Mouse (Mus musculus): ENCODE results near the gene Ppp1r9b. TPM values are rescaled to one million over a fixed set of nuclear protein-coding genes. Genes with fewer than 3 reads are reported as not detected.

The Ppp1r9b gene
- total and polyA plus RNA-seq, 2 experiments, result 2.6 to 3.6 TPM

GRCm38 (mm10) chr11:95015484-95015883 is 24.6 kb downstream of the Ppp1r9b start:
- H3K36me3 ChIP-seq (ENCODE audit: control insufficient read depth, insufficient read depth, low read length), result no peaks in the 10 kb centered on the region

GRCm38 (mm10) chr11:95022237-95022992 is 31.6 kb downstream of the Ppp1r9b start:
- Histone ChIP-seq H3K9ac (ENCODE audit: low read depth, low read length) (no peak overlapping the region), H3K79me2 (ENCODE audit: control insufficient read depth, insufficient read depth, low read length) (no peaks in the 10 kb centered on the region), H3K4me3 (ENCODE audit: insufficient read depth, low read depth, low read length) (no peak overlapping the region), H3K4me1 (ENCODE audit: control insufficient read depth, insufficient read depth, low read length) (no peaks in the 10 kb centered on the region), H3K27ac (replicated peaks; ENCODE audit: insufficient read depth, low read depth, low read length) (no peak overlapping the region), H3K36me3 (ENCODE audit: control insufficient read depth, insufficient read depth, low read length) (no peaks in the 10 kb centered on the region), H3K27me3 (ENCODE audit: control insufficient read depth, insufficient read depth, low read length) (peaks cover 6% of the 10 kb centered on the region)
- TF ChIP-seq CTCF (IDR thresholded peaks at IDR 0.05; ENCODE audit: low read depth, low read length), result peak; percentile 61
- no peak for TF ChIP-seq POLR2A (IDR thresholded peaks at IDR 0.05; ENCODE audit: extremely low read depth, insufficient read depth, low read length)
- DNase-seq (ENCODE audit: extremely low read depth, low read depth, low spot score), result no peak
- WGBS, result 80% methylated on average over 10 of the region's 10 CpGs

More at GRCm38 (mm10) chr11:95015484-95015883, 24.6 kb downstream of the Ppp1r9b start:
- peaks cover 6% of the 10 kb centered on the region for H3K27me3 ChIP-seq (ENCODE audit: control insufficient read depth, insufficient read depth, low read length)
- no peaks in the 10 kb centered on the region for H3K4me1 ChIP-seq (ENCODE audit: control insufficient read depth, insufficient read depth, low read length)
- TF ChIP-seq CTCF (IDR thresholded peaks at IDR 0.05; ENCODE audit: low read depth, low read length), result no peak
- TF ChIP-seq POLR2A (IDR thresholded peaks at IDR 0.05; ENCODE audit: extremely low read depth, insufficient read depth, low read length), result no peak
- H3K4me3 ChIP-seq (ENCODE audit: insufficient read depth, low read depth, low read length), result no peak overlapping the region
- H3K79me2 ChIP-seq (ENCODE audit: control insufficient read depth, insufficient read depth, low read length), result no peaks in the 10 kb centered on the region
- no peak for DNase-seq (ENCODE audit: extremely low read depth, low read depth, low spot score)
- H3K27ac ChIP-seq (replicated peaks; ENCODE audit: insufficient read depth, low read depth, low read length), result no peak overlapping the region
- 78% methylated on average over 3 of the region's 3 CpGs for WGBS
- no peak overlapping the region for H3K9ac ChIP-seq (ENCODE audit: low read depth, low read length)

GRCm38 (mm10) chr11:95023481-95023880 is 32.6 kb downstream of the Ppp1r9b start:
- H3K27me3 ChIP-seq (ENCODE audit: control insufficient read depth, insufficient read depth, low read length), result peaks cover 6% of the 10 kb centered on the region
- no peak overlapping the region for H3K9ac ChIP-seq (ENCODE audit: low read depth, low read length)
- peak; percentile 80 for DNase-seq (ENCODE audit: extremely low read depth, low read depth, low spot score)
- no peak overlapping the region for H3K27ac ChIP-seq (replicated peaks; ENCODE audit: insufficient read depth, low read depth, low read length)
- H3K4me1 ChIP-seq (ENCODE audit: control insufficient read depth, insufficient read depth, low read length), result no peaks in the 10 kb centered on the region
- H3K36me3 ChIP-seq (ENCODE audit: control insufficient read depth, insufficient read depth, low read length), result peaks cover 3% of the 10 kb centered on the region; the same call in 1 of the 2 replicates
- no peak for TF ChIP-seq CTCF (IDR thresholded peaks at IDR 0.05; ENCODE audit: low read depth, low read length)
- TF ChIP-seq POLR2A (IDR thresholded peaks at IDR 0.05; ENCODE audit: extremely low read depth, insufficient read depth, low read length), result no peak
- 36% methylated on average over 9 of the region's 9 CpGs for WGBS
- no peak overlapping the region for H3K4me3 ChIP-seq (ENCODE audit: insufficient read depth, low read depth, low read length)
- no peaks in the 10 kb centered on the region for H3K79me2 ChIP-seq (ENCODE audit: control insufficient read depth, insufficient read depth, low read length)

- DNase-seq (ENCODE audit: extremely low read depth, low read depth, low spot score), result no peak
Observed at GRCm38 (mm10) chr11:95024439-95025184, 33.8 kb downstream of the Ppp1r9b start.

GRCm38 (mm10) chr11:95025227-95026012 is 34.6 kb downstream of the Ppp1r9b start:
- no peak for DNase-seq (ENCODE audit: extremely low read depth, low read depth, low spot score)
- Histone ChIP-seq H3K79me2 (ENCODE audit: control insufficient read depth, insufficient read depth, low read length) (no peaks in the 10 kb centered on the region), H3K9ac (ENCODE audit: low read depth, low read length) (no peak overlapping the region), H3K4me3 (ENCODE audit: insufficient read depth, low read depth, low read length) (no peak overlapping the region), H3K27me3 (ENCODE audit: control insufficient read depth, insufficient read depth, low read length) (no peaks in the 10 kb centered on the region), H3K36me3 (ENCODE audit: control insufficient read depth, insufficient read depth, low read length) (peaks cover 11% of the 10 kb centered on the region; the same call in 1 of the 2 replicates), H3K4me1 (ENCODE audit: control insufficient read depth, insufficient read depth, low read length) (no peaks in the 10 kb centered on the region), H3K27ac (replicated peaks; ENCODE audit: insufficient read depth, low read depth, low read length) (no peak overlapping the region)
- TF ChIP-seq CTCF (IDR thresholded peaks at IDR 0.05; ENCODE audit: low read depth, low read length), result no peak
- no peak for TF ChIP-seq POLR2A (IDR thresholded peaks at IDR 0.05; ENCODE audit: extremely low read depth, insufficient read depth, low read length)
- 85% methylated on average over 11 of the region's 11 CpGs for WGBS

More at GRCm38 (mm10) chr11:95024439-95025184, 33.8 kb downstream of the Ppp1r9b start:
- WGBS, result 83% methylated on average over 29 of the region's 29 CpGs
- H3K79me2 ChIP-seq (ENCODE audit: control insufficient read depth, insufficient read depth, low read length), result no peaks in the 10 kb centered on the region
- no peak overlapping the region for H3K4me3 ChIP-seq (ENCODE audit: insufficient read depth, low read depth, low read length)
- TF ChIP-seq POLR2A (IDR thresholded peaks at IDR 0.05; ENCODE audit: extremely low read depth, insufficient read depth, low read length), result no peak
- TF ChIP-seq CTCF (IDR thresholded peaks at IDR 0.05; ENCODE audit: low read depth, low read length), result no peak
- H3K27me3 ChIP-seq (ENCODE audit: control insufficient read depth, insufficient read depth, low read length), result peaks cover 6% of the 10 kb centered on the region
- no peak overlapping the region for H3K27ac ChIP-seq (replicated peaks; ENCODE audit: insufficient read depth, low read depth, low read length)
- H3K4me1 ChIP-seq (ENCODE audit: control insufficient read depth, insufficient read depth, low read length), result no peaks in the 10 kb centered on the region
- H3K36me3 ChIP-seq (ENCODE audit: control insufficient read depth, insufficient read depth, low read length), result peaks cover 9% of the 10 kb centered on the region; the same call in 1 of the 2 replicates
- H3K9ac ChIP-seq (ENCODE audit: low read depth, low read length), result no peak overlapping the region
